Mouse (Mus musculus) spleen, adult 18-20 months (tissue): ENCODE results near the gene Faap20.
A peak's percentile ranks its signal among the peaks of the same experiment; 100 is the strongest.
"Not testable (repeated sequence)": the region's sequence is repeated elsewhere in the genome, so short reads cannot be mapped to it uniquely, and the experiment has no call there.

Experiments
- DNase-seq, 2 experiments: peaks; one replicate each; pipeline ENCODE4 v3.0.0; 2022; ENCODE audit warnings: mixed read lengths in 2 of 2

Faap20 gene

GRCm38 (mm10) chr4:155221599-155222551 is 27.7 kb upstream of the Faap20 start:
- peak; percentile 52 to 64 for DNase-seq

- DNase-seq = no peak
These were observed 27.1 kb upstream of the Faap20 start, which contains the start of gene Ski for GRCm38 (mm10) chr4:155222552-155222840. Gene Ski (minus strand): TSS chr4:155222592.

GRCm38 (mm10) chr4:155222841-155223593 is 26.6 kb upstream of the Faap20 start:
- DNase-seq = peak; percentile 99 to 100

- DNase-seq = no peak
These were observed 25.7 kb upstream of the Faap20 start for GRCm38 (mm10) chr4:155223594-155224528.

- DNase-seq = no peak
These were observed 23.7 kb upstream of the Faap20 start for GRCm38 (mm10) chr4:155225918-155226317.

GRCm38 (mm10) chr4:155227986-155228385 is 21.6 kb upstream of the Faap20 start:
- DNase-seq = no peak

GRCm38 (mm10) chr4:155228461-155228860 is 21.1 kb upstream of the Faap20 start:
- no peak for DNase-seq

- DNase-seq = no peak
These were observed 15.7 kb upstream of the Faap20 start for GRCm38 (mm10) chr4:155233878-155234277.

GRCm38 (mm10) chr4:155234371-155235310 is 15.0 kb upstream of the Faap20 start:
- no peak for DNase-seq

GRCm38 (mm10) chr4:155235311-155236119 is 14.1 kb upstream of the Faap20 start:
- DNase-seq = no peak

GRCm38 (mm10) chr4:155236737-155237385 is 12.7 kb upstream of the Faap20 start:
- peak; percentile 50 to 57 for DNase-seq

- DNase-seq = no peak
These were observed 11.3 kb upstream of the Faap20 start for GRCm38 (mm10) chr4:155238276-155238675.

GRCm38 (mm10) chr4:155239494-155239893 is 10.1 kb upstream of the Faap20 start:
- DNase-seq = no peak

- DNase-seq = no peak
These were observed 7.8 kb upstream of the Faap20 start for GRCm38 (mm10) chr4:155241789-155242188.

GRCm38 (mm10) chr4:155242292-155242691 is 7.3 kb upstream of the Faap20 start:
- no peak for DNase-seq

- DNase-seq = no peak
These were observed 6.4 kb upstream of the Faap20 start for GRCm38 (mm10) chr4:155243233-155243632.

- DNase-seq = no peak
These were observed 3.7 kb upstream of the Faap20 start for GRCm38 (mm10) chr4:155245770-155246492.

GRCm38 (mm10) chr4:155246691-155247105 is 2.9 kb upstream of the Faap20 start:
- no peak for DNase-seq

- not testable (repeated sequence) for DNase-seq
These were observed 1.5 kb upstream of the Faap20 start for GRCm38 (mm10) chr4:155248054-155248453.
